Mouse (Mus musculus) heart, adult 2 months (tissue): Measurements from ENCODE around the gene Pde6d. TPM values are rescaled to one million over a fixed set of nuclear protein-coding genes. Genes with fewer than 3 reads are reported as not detected.
"Not testable (repeated sequence)": the region's sequence is repeated elsewhere in the genome, so short reads cannot be mapped to it uniquely, and the experiment has no call there.

Experiments used
- DNase-seq, 2 experiments: peaks; one replicate each; pipeline ENCODE4 v3.0.0; 2021
- H3K27ac ChIP-seq: fragments of 200-600 bp; 2 replicates; pipeline ENCODE4 v1.8.1; 2022
- H3K27me3 ChIP-seq: fragments of 200-500 bp; 2 replicates; pipeline ENCODE4 v1.6.1; 2012; ENCODE audit warnings: mild to moderate bottlenecking, low read length, inconsistent platforms, mixed read lengths; ENCODE audit not compliant: control insufficient read depth, insufficient read depth
- H3K36me3 ChIP-seq: fragments of 200-500 bp; 2 replicates; pipeline ENCODE4 v1.6.1; 2012; ENCODE audit warnings: low read length, inconsistent platforms; ENCODE audit not compliant: control insufficient read depth, insufficient read depth
- H3K4me1 ChIP-seq: fragments of 200-500 bp; 2 replicates; pipeline ENCODE4 v1.6.1; 2011; ENCODE audit warnings: low read length; ENCODE audit not compliant: control insufficient read depth, insufficient read depth
- H3K4me3 ChIP-seq: fragments of 200-600 bp; 2 replicates; pipeline ENCODE4 v1.8.1; 2022
- H3K79me2 ChIP-seq: fragments of 200-500 bp; replicated peaks from 2 replicates; pipeline ENCODE4 v1.6.1; 2012; ENCODE audit warnings: mild to moderate bottlenecking, inconsistent platforms, low read length, moderate library complexity, mixed read lengths; ENCODE audit not compliant: control insufficient read depth, insufficient read depth
- H3K9ac ChIP-seq: fragments of 200-500 bp; 2 replicates; pipeline ENCODE4 v1.6.1; 2012; ENCODE audit warnings: low read depth, mild to moderate bottlenecking, control low read depth, inconsistent platforms, low read length, mixed read lengths
- CTCF ChIP-seq: fragments of 200-600 bp; IDR thresholded peaks from 2 replicates; pipeline ENCODE4 v1.8.1; 2022; ENCODE audit warnings: antibody characterized with exemption, mild to moderate bottlenecking, moderate library complexity
- EP300 ChIP-seq: fragments of 200-500 bp; IDR thresholded peaks from 2 replicates; pipeline ENCODE4 v1.6.1; 2011; ENCODE audit warnings: low read depth, low read length, control low read depth; ENCODE audit not compliant: insufficient read depth
- POLR2A ChIP-seq: fragments of 200-500 bp; IDR thresholded peaks from 2 replicates; pipeline ENCODE4 v1.6.1; 2011; ENCODE audit warnings: mild to moderate bottlenecking, low read depth, low read length, control low read depth; ENCODE audit not compliant: insufficient read depth
- WGBS: fragments of 180-500 bp; shearing (Covaris S2); methylation state at CpG from one replicate; pipeline ENCODE4 v1.1.7; 2018; 5-methylcytosine and 5-hydroxymethylcytosine counted together
- intact Hi-C: fragments of 180-260 bp; cut with DNase I; formaldehyde crosslinking; loops from one replicate; pipeline ENCODE4 v1.15.1; 2025
- polyA plus RNA-seq: library from polyadenylated mRNA; depleted of rRNA; stranded (reverse); fragments of >200 nt; gene quantifications from 2 replicates; pipeline ENCODE4 v1.2.3, GENCODE M21; 2012
- total RNA-seq, 2 experiments: library from RNA; stranded (reverse); gene quantifications; 2 replicates each; pipeline ENCODE4 v1.2.3; 2021

Pde6d gene
- total and polyA plus RNA-seq, 3 experiments = 27.9 to 47.6 (median 40.4) TPM

DNA sequence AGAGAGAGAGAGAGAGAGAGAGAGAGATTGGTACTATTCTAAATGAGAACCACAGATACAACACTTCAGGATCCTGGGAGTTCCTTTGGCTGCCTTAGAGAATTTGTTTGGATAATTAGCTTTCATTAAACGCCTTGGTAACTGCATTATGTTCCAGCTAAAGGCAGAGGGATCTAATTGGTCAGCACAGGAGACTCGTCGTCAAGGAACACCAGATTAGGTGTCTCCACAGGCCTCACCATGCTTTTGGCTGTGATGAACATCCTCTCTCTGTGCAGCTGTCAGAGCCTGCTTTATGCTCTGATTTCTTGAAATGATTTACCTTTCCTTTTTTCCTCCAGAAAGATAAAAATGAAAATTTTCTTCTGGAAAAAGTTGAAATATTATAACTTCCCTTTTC lies 35.6 kb downstream of the Pde6d start:
- DNase-seq = no peak
- H3K79me2 ChIP-seq = no peaks in the 10 kb centered on the region
- H3K9ac ChIP-seq = no peak overlapping the region
- no peak overlapping the region for H3K4me3 ChIP-seq
- no peak for TF ChIP-seq CTCF
- no peak for TF ChIP-seq EP300
- no peak for TF ChIP-seq POLR2A
- peaks cover 2% of the 10 kb centered on the region; the same call in 1 of the 2 replicates for H3K4me1 ChIP-seq
- intact Hi-C loops = no loop called here
- H3K27ac ChIP-seq = no peak overlapping the region
- 88% methylated on average over 3 of the region's 3 CpGs for WGBS
- H3K36me3 ChIP-seq = 0 out of 2 replicates have a peak, but pooled peaks cover 3% of the 10 kb centered on the region
- no peaks in the 10 kb centered on the region for H3K27me3 ChIP-seq

DNA sequence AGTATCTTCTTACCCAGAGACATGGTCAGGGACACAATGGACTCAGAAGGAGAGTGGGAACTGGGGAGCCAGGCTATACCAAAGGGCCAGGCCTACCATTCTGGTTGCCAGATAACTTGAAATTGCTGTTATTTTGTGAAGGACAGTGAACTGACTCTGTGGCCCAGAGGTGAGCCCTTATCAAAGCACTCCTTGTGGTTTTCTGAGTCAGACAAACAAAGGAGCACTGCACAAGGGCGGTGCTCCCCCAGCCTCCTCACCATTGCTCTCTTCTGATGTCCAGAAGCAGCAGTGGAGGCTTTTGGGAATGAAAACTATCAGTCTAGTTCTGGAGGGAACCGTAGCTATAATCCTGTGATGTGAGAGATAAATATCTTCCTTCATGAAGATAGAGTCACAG lies 39.8 kb downstream of the Pde6d start:
- no peak overlapping the region for H3K27ac ChIP-seq
- no peaks in the 10 kb centered on the region for H3K4me1 ChIP-seq
- no peak for TF ChIP-seq CTCF
- no peak for TF ChIP-seq EP300
- no peak for TF ChIP-seq POLR2A
- no peak overlapping the region for H3K9ac ChIP-seq
- no peaks in the 10 kb centered on the region for H3K36me3 ChIP-seq
- H3K4me3 ChIP-seq = no peak overlapping the region
- intact Hi-C loops = no loop called here
- no peaks in the 10 kb centered on the region for H3K79me2 ChIP-seq
- DNase-seq = no peak
- H3K27me3 ChIP-seq = no peaks in the 10 kb centered on the region
- WGBS = 82% methylated on average over 2 of the region's 2 CpGs

DNA sequence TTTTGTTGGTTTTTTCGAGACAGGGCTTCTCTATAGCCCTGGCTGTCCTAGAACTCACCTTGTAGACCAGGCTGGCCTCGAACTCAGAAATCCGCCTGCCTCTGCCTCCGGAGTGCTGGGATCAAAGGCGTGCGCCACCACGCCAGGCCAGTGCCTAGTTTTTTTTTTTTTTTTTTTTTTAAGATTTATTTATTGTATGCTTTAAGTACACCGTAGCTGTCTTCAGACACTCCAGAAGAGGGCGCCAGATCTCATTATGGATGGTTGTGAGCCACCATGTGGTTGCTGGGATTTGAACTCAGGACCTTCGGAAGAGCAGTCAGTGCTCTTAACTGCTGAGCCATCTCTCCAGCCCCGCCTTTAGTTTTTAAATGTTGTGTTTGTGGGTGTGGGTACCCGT lies 42.8 kb downstream of the Pde6d start:
- DNase-seq, H3K4me1 ChIP-seq, H3K79me2 ChIP-seq, intact Hi-C loops, H3K4me3 ChIP-seq, H3K27ac ChIP-seq, H3K27me3 ChIP-seq, H3K36me3 ChIP-seq, H3K9ac ChIP-seq: not testable (repeated sequence)
- TF ChIP-seq CTCF = peak; percentile 31
- 87% methylated on average over 12 of the region's 12 CpGs for WGBS

GRCm38 (mm10) chr1:86538383-86538782 lies 44.0 kb downstream of the Pde6d start:
- Histone ChIP-seq H3K4me1 (no peaks in the 10 kb centered on the region), H3K79me2 (no peaks in the 10 kb centered on the region), H3K27me3 (no peaks in the 10 kb centered on the region), H3K36me3 (no peaks in the 10 kb centered on the region), H3K4me3 (no peak overlapping the region), H3K27ac (no peak overlapping the region), H3K9ac (no peak overlapping the region)
- intact Hi-C loops = no loop called here
- no peak for DNase-seq
- TF ChIP-seq EP300 (no peak), POLR2A (no peak), CTCF (peak; percentile 39)
- 75% methylated on average over 3 of the region's 3 CpGs for WGBS

DNA sequence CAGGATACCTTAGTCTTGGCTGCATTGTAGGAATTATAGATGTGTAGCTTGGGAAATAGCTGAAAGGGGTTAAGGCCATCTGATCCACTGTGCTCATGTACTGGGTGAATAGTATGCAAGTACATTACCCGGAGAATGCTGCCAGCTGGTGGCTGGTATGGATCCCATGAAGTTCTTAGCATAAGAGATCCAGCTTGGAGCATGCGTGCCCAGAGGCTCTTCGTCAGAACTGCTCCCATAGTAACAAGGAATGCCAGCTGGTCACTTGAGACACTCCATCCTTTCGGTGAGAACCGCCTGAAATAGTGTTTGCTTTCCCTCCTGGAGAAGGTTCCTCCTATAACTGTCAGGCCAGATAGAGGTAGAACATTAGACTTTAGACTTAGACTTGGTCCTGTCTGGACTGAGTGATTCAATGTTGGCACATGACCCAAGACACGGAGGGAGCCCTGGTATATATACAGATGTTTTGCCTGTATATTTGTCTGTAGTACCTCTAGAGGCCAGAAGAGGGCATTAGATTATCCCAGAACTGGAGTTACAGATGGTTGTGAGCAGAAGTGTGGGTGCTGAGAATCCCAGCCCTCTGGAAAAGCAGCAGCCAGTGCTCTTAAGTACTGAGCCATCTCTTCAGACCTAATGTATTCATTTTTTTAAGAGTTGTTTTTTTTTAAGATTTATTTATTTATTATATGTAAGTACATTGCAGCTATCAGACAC lies 48.9 kb downstream of the Pde6d start:
- WGBS = 89% methylated on average over 6 of the region's 6 CpGs
- Histone ChIP-seq H3K9ac (no peak overlapping the region), H3K79me2 (no peaks in the 10 kb centered on the region), H3K4me3 (no peak overlapping the region), H3K36me3 (no peaks in the 10 kb centered on the region), H3K27me3 (no peaks in the 10 kb centered on the region), H3K4me1 (peaks cover 1% of the 10 kb centered on the region; the same call in 1 of the 2 replicates), H3K27ac (no peak overlapping the region)
- intact Hi-C loops = no loop called here
- no peak for DNase-seq
- TF ChIP-seq EP300 = no peak
- TF ChIP-seq CTCF = peak; percentile 50

- WGBS = 27% methylated on average over 11 of the region's 11 CpGs
- peak; percentile 90 to 94 for DNase-seq
- Histone ChIP-seq H3K27ac (no peak overlapping the region), H3K27me3 (no peaks in the 10 kb centered on the region), H3K4me1 (peaks cover 1% of the 10 kb centered on the region; the same call in 1 of the 2 replicates), H3K36me3 (no peaks in the 10 kb centered on the region), H3K79me2 (no peaks in the 10 kb centered on the region), H3K4me3 (no peak overlapping the region), H3K9ac (no peak overlapping the region)
- TF ChIP-seq POLR2A (no peak), EP300 (peak; percentile 89; the same call in 1 of the 2 replicates), CTCF (peak; percentile 97)
- intact Hi-C loops = loop anchor here (1.0 kb wide), 2 partner anchors 31 to 92 kb away; no protein-coding TSS in a partner anchor
Observed at GRCm38 (mm10) chr1:86532362-86533051, 49.9 kb downstream of the Pde6d start.
